Mouse (Mus musculus): ENCODE data around the gene Pds5a.
"Not testable (repeated sequence)": the region's sequence is repeated elsewhere in the genome, so short reads cannot be mapped to it uniquely, and the experiment has no call there.

Gene Pds5a

DNA sequence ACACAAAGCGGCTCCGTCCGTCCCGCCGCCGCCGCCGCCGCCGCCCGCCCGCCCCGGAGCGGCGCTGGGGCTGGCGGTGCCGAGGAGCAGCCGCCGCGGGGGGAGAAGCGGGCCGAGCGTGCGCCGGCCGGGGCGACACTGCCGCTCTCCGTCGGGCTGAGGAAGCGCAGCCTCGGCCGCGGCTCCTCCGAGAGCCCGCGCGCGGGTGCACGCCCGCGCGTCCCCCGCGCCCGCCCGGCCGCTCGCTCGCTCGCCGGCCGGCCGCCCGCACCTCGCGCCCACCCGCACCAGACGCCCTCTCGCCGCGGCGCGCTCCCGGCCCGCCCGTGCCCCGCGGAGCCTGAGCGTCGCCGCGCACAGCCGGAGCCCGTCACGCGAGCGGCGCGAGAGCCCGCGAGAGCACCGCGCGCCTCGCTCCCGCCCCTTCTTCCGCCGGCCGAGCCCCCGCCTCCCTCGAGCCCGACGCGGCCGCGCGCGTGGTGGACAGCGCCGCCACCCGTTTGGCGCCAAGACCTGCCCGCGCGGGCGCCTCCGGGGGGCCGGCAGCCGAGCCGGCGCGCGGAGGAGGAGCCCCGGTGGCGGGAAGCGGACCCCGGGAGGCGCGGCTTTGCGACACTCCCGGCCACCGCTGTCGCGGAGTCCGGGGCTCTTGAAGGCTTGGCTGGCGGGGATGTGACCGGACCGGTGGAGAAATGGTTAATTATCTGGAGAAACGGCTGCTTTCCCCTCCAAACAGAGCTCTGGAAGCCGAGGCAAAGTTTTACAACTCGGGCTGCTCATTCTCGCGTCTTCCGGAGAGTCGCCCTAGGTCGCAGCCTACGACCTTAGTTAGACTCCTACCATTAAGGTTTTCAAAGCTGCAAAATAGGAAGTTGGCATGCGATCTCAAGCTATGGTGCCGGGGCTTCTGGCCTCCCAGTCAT is at the start of gene Pds5a:
Pds5a (minus strand) TSS at position 438 of the 923 bp plus-strand sequence.
- DNase-seq (ENCODE audit: low spot score in 2 of 2), result peak; percentile 70 to 78

DNA sequence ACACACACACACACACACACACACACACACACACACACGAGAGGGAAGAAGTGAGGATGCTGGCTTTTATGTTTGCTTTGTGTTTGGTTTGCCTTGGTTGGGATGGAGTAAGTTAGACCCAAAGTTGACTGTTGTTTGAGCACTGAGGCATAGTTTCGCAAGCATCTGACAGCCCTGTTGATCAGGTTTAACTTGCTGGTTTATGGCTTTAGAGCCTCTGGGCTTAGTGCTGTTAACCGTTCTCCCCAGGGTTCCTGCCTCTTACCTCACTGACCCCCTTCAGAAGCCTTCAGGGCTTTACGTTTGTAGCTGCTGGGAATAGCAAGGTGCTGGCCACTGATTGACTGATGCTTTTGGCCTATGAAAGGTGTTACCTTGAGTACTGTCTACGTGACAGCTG is 48.8 kb upstream of the Pds5a start:
- no peak for DNase-seq (ENCODE audit: low spot score in 2 of 2)

DNA sequence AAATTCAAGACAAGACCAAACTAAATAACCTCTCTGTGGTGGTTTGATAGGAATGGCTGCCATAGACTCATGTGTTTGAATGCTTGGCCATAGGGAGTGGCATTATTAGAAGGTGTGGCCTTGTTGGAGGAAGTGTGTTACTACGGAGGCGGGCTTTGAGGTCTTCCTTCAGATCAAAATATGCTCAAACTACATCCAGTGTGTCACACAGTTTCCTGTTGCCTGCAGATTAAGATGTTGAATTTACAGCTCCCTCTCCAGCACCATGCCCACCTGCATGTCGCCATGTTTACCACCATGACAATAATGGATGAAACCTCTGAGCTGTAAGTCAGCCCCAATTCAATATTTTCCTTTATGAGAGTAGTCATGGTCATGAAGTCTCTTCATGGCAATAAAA is 41.3 kb upstream of the Pds5a start:
- DNase-seq (ENCODE audit: low spot score in 2 of 2), result no peak

GRCm38 (mm10) chr5:65735601-65736000 is 37.5 kb upstream of the Pds5a start:
- no peak for DNase-seq (ENCODE audit: low spot score in 2 of 2)

DNA sequence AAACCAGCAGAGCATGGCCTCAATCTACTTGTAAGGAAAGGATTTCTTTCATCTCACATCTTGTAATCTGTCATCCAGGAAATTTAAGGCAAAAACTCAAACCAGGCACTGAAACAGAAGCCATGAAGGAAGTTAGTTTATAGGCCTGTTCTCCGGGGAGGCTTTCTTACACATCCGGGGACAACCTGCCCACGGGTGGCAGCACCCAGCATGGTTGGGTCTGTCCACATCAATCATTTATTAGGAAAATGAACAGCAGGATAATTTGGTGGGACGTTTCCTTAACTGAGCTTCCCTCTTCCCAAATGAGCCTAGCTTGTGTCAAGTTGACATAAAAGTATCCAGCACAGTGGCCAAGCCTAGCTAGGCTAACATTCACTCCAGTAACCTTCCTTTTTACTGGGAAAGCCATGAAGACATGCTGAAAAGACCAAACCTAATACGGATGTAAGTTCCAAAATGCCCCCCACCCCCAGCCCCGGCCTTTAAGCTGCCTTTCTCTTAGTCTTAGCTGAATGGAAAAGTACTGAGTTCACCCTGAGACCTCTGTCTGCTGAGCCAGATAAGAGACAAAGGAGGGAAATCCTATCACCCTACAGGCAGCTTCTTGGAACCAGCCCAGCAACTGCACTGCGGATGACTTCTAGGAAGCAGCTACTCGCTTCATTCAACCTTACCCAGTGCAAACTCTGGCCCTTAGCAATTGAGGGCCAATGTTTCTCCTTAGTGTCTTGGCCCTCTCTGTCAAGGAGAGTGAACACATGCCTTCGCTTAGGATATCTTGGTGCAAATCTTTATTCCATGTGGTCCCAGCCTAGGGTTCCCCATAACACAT is 33.3 kb upstream of the Pds5a start:
- DNase-seq (ENCODE audit: low spot score in 2 of 2), result no peak

DNA sequence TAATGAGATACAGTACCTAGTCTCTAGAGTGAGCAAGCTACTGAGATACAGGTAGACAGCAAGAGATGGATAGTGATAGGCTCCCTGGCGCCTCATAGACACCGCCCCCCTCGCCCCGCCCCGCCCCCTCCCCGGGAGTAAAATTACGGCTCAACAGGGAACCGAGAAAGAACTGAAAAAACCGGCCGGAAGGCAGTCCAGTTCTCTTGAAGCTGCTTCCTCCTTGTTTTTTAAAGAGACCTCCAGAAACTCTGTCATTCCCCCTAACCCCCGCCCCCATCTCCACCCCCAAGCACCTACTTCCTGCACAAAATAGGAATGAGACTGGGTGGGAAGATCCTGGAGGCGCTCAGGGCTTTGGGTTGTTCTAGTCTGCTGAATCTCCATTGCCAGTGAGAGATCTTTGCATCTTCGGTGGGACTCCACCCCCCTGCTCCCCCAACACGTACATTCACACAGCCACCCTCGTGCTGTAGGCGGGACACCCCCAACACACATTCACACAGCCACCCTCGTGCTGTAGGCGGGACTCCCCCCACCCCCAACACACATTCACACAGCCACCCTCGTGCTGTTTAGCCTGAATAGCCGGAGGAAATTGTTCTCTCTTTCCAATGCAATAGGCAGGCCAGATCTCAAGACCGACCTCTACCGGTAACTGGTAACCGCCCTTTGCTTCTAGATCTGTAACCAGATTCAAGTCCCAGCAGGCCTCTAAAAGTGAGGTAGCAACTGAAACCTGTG is 26.4 kb upstream of the Pds5a start:
- DNase-seq (ENCODE audit: low spot score in 2 of 2), result peak; percentile 27 to 55

DNA sequence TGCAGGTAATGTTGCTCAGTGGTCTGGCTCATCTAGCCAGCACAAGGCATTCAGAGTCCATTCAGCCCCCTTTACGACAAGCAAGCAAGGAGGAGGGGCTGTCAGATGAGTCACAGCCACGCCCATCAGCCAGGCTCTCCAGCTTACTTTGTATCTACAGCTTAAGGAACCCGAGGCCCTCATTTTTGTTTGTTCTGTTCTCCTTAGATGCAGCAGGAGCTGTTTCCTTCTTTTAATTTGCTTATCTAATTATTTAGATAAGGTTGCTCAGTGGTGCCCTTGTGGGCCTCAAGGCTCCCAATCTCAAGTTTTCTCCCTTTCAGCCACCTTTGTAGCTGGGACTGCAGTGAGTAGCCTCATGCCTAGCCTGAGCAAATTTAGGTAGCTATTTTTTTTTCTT is 20.3 kb upstream of the Pds5a start:
- DNase-seq (ENCODE audit: low spot score in 2 of 2), result no peak

GRCm38 (mm10) chr5:65717903-65718211 is 19.8 kb upstream of the Pds5a start:
- not testable (repeated sequence) for DNase-seq (ENCODE audit: low spot score in 2 of 2)

- DNase-seq (ENCODE audit: low spot score in 2 of 2), result no peak
Measured at GRCm38 (mm10) chr5:65717063-65717902, 19.2 kb upstream of the Pds5a start.

DNA sequence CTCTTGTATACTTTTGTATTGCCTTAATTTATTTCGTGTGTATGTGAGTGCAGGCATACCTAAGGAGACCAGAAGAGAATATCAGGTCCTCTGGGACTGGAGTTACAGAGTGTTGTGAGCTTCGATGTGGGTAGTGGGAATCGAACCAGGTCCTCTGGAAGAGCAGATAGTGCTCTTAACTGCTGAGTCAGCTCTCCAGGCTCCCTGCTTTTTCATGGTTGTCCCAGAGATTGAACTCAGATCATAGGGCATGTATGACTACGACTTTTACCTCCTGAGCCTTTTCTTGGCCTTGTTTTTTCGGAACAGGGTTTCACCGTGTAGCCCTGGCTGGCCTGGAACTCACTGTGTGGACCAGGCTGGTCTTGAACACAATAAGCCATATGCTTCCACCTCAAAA is 17.0 kb upstream of the Pds5a start:
- no peak for DNase-seq (ENCODE audit: low spot score in 2 of 2)

GRCm38 (mm10) chr5:65711463-65711862 is 13.4 kb upstream of the Pds5a start:
- no peak for DNase-seq (ENCODE audit: low spot score in 2 of 2)

GRCm38 (mm10) chr5:65710267-65710666 is 12.2 kb upstream of the Pds5a start:
- DNase-seq (ENCODE audit: low spot score in 2 of 2), result no peak

- no peak for DNase-seq (ENCODE audit: low spot score in 2 of 2)
Measured at GRCm38 (mm10) chr5:65706979-65707378, 8.9 kb upstream of the Pds5a start.

- DNase-seq (ENCODE audit: low spot score in 2 of 2), result no peak
Measured at GRCm38 (mm10) chr5:65706171-65706570, 8.1 kb upstream of the Pds5a start.

DNA sequence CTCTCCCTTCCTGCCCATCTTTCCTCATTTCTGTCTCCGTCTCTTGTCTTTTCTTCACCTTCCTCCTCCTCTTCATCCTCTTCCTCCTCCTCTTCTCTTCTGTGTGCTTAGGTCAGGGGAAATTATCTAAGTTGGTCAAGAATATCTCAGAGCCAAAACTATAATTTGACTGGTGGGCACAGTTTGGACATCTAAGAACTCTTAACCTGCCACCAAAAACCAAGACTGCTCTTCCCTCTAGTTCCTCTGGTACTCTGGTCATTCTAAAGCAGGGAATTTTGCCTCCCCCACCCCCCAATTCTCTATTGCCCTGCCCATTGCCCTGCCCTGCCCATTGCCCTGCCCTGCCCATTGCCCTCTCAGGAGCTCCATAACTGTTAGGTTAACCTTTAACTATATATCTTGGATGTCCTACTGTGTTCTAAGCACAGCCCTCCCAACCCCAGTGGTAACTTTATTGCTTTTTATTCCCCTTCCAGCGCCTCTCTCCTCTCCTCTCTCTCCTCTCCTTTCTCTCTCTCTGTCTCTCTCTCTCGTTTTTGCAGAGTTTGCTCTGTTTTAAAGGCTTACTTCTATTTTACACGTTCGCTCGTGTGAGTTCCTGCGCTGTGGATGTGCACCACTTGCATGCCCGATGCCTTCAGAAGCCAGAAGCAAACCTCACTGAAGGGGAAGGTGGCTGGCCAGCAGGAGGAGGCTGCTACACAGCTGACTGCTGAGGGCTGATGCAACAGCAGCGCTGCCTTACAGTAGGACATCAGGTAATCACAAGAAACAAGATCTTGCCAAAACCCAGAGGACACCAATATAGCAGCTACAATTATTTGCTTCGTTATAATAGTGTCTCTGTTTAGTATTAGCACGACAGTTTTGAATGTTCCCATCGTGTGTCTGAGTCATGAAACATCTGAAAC is 6.9 kb upstream of the Pds5a start:
- no peak for DNase-seq (ENCODE audit: low spot score in 2 of 2)

GRCm38 (mm10) chr5:65703261-65703660 is 5.2 kb upstream of the Pds5a start:
- DNase-seq (ENCODE audit: low spot score in 2 of 2), result no peak

DNA sequence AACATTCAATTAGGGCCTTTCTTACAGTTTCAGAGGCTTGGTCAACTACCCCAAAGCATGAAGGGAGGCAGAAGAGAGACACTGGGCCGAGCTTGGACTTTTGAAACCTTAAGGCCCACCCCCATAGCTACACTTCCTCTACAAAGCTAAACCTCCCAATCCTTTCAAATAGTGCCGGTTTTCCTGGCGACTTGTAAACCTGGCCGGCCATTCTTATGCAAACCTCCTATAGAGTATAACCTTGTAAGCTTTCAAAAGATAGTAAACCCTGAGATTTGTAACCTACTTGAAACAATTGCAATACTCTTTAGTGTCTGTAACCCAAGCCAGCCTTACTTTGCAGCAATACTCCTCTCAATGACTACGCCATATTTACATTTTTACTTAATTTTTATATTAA is 2.0 kb upstream of the Pds5a start:
- no peak for DNase-seq (ENCODE audit: low spot score in 2 of 2)

DNA sequence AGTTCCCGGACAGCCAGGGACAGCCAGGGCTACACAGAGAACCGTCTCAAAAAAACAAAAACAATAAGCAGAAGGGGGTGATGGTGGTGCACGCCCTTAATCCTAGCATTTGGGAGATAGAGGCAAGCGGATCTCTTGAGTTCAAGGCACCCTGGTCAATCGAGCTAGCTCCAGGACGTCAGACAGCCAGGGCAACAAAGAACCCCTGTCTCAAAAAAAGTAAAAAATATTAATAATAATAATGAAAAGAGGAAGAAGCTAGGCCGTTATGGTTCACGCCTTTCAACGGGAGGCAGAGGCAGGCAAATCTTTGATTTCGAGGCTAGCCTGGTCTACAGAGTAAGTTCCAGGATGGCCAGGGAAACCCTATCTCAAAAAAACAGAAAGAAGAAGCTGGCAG is 1.1 kb upstream of the Pds5a start:
- DNase-seq (ENCODE audit: low spot score in 2 of 2), result no peak

GRCm38 (mm10) chr5:65698759-65699136 is 675 bp upstream of the Pds5a start:
- no peak for DNase-seq (ENCODE audit: low spot score in 2 of 2)

DNA sequence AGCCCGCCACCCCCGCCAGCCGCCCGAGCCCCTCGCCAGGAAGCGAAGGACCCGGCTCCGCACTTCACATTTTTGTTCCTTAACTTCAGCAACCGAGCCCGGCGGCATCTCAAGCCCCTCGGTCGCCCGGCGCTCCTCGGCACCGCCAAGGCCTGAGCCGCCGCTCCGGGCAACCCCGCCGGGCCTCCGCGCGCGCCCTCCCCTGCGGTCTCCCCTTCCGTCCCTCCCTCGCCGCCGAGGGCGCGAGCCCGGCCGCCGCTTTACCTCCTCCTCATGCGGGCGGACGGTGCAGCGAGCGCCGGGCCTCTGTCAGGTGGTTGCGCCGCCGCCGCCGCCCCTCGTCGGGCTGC is 612 bp downstream of the Pds5a start:
- DNase-seq (ENCODE audit: low spot score in 2 of 2), result peak in 1 of 2 experiments; percentile 23

Measured in right cerebral cortex, adult 2 months (tissue).